Mouse (Mus musculus) ovary, adult 10 weeks (tissue): ENCODE measurements around the gene Vmn2r49. TPM values are rescaled to one million over a fixed set of nuclear protein-coding genes. Genes with fewer than 3 reads are reported as not detected.

Source experiments
- polyA plus RNA-seq: library from polyadenylated mRNA; stranded (reverse); fragments of 350-450 nt; fragmentation: Illumina TruSeq; extraction: RNeasy Lipid Tissue Mini Kit (QIAGEN cat#74804); gene quantifications from one replicate; pipeline ENCODE4 v1.2.3, GENCODE M21; 2014

Vmn2r49 gene
- polyA plus RNA-seq, result not detected

GRCm38 (mm10) chr7:9992157-9992556 is at the start of gene Vmn2r49:
Gene Vmn2r49, minus strand, starts transcription at chr7:9992257.

GRCm38 (mm10) chr7:9953485-9953884 is 38.6 kb downstream of the Vmn2r49 start, which contains the start of gene Vmn2r48:
Gene Vmn2r48, minus strand, starts transcription at chr7:9953585.

Other genes with a start within 250 kb of the Vmn2r49 start
- gene Vmn2r46, start 221.7 kb downstream of the Vmn2r49 start, polyA plus RNA-seq, result not detected
- not detected for gene Vmn2r47, start 150.9 kb downstream of the Vmn2r49 start, polyA plus RNA-seq
- not detected for gene Vmn2r48, start 38.7 kb downstream of the Vmn2r49 start, polyA plus RNA-seq
- not detected for gene Vmn2r50, start 61.0 kb upstream of the Vmn2r49 start, polyA plus RNA-seq
- 1.3 TPM for gene Vmn2r51, start 113.5 kb upstream of the Vmn2r49 start, polyA plus RNA-seq
- not detected for gene Vmn2r52, start 184.3 kb upstream of the Vmn2r49 start, polyA plus RNA-seq